In genomic region chr5:31931637-31932036, GRCm38 (mm10) we compare ENCODE assay signal across 24 mouse cellular contexts.
A peak's percentile ranks its signal among the peaks of the same experiment; 100 is the strongest.
DNase-seq lines count a peak whose midpoint lies in the region; ATAC-seq and TF ChIP-seq lines count a peak whose summit lies in the region.
"Had no signal": no experiment of that assay in that cellular context is flagged by ENCODE, and none has a peak within 500 bp of the region (broad histone marks: within the 10 kb centered on the region; RNA-seq: fewer than 3 reads in every experiment).

No protein-coding gene starts in this region.

- ATAC-seq in lung, embryonic 15.5 days (ENCODE audit: borderline replicate concordance, extremely low read depth, low FRiP score, low TSS enrichment): no peak
- ATAC-seq in limb, embryonic 15.5 days (ENCODE audit: insufficient number of reproducible peaks, low FRiP score, low TSS enrichment, low read depth): no peak
- no peak for ATAC-seq in stomach, postnatal 0 days (ENCODE audit: low FRiP score, low TSS enrichment)
- ATAC-seq: CD4-positive, CD25-positive, alpha-beta regulatory T cell, adult 4 months; forebrain, embryonic 16.5 days; hindbrain, embryonic 16.5 days; intestine, embryonic 15.5 days had no signal

- WGBS in heart, embryonic 10.5 days: 92% methylated on average over 1 of the region's 1 CpGs
- 70% methylated on average over 1 of the region's 1 CpGs for WGBS in lung, embryonic 15.5 days
- 75% methylated on average over 1 of the region's 1 CpGs for WGBS in lung, adult 2 months
- WGBS in limb, embryonic 15.5 days: 58% methylated on average over 1 of the region's 1 CpGs
- WGBS in stomach, postnatal 0 days: 85% methylated on average over 1 of the region's 1 CpGs

- H3K36me3 ChIP-seq in heart, embryonic 10.5 days: no peaks in the 10 kb centered on the region
- H3K36me3 ChIP-seq in lung, embryonic 15.5 days: no peaks in the 10 kb centered on the region
- no peaks in the 10 kb centered on the region for H3K36me3 ChIP-seq in limb, embryonic 15.5 days
- H3K36me3 ChIP-seq in stomach, postnatal 0 days (ENCODE audit: control insufficient read depth, insufficient read depth, low read length): no peaks in the 10 kb centered on the region
- H3K36me3 ChIP-seq: hindbrain, embryonic 10.5 days; intestine, embryonic 15.5 days; liver, embryonic 15.5 days; midbrain, embryonic 12.5 days; neural tube, embryonic 15.5 days had no signal

- DNase-seq in heart, embryonic 10.5 days (ENCODE audit: low spot score): no peak
- no peak for DNase-seq in heart, postnatal 36 days
- DNase-seq in lung, adult 2 months: no peak
- DNase-seq in stomach, postnatal 0 days (ENCODE audit: low spot score): no peak
- DNase-seq in adrenal gland, adult 8-10 months: no peak
- DNase-seq: adrenal gland, postnatal 36 days; cerebellum, postnatal 10 days; gastrocnemius, postnatal 25 days; heart, adult 18-20 months; kidney, adult 9 months; kidney, postnatal 25 days; liver; right cerebral cortex, adult 18-20 months; right cerebral cortex, postnatal 4 days had no signal

- peaks cover 32% of the 10 kb centered on the region; the same call in 1 of the 2 replicates for H3K4me1 ChIP-seq in heart, embryonic 10.5 days
- H3K4me1 ChIP-seq in lung, embryonic 15.5 days: peaks cover 19% of the 10 kb centered on the region
- H3K4me1 ChIP-seq in lung, adult 2 months (ENCODE audit: control insufficient read depth, insufficient read depth, low read length): peaks cover 3% of the 10 kb centered on the region; the same call in 1 of the 2 replicates
- H3K4me1 ChIP-seq in limb, embryonic 15.5 days: peaks cover 17% of the 10 kb centered on the region
- 0 out of 2 replicates have a peak, but pooled peaks cover 5% of the 10 kb centered on the region for H3K4me1 ChIP-seq in stomach, postnatal 0 days (replicated peaks; ENCODE audit: control insufficient read depth, insufficient read depth)
- H3K4me1 ChIP-seq: liver, embryonic 15.5 days; midbrain, embryonic 12.5 days had no signal

- H3K27me3 ChIP-seq in heart, embryonic 10.5 days (ENCODE audit: insufficient read depth, poor library complexity, severe bottlenecking): no peaks in the 10 kb centered on the region
- H3K27me3 ChIP-seq in lung, embryonic 15.5 days: no peaks in the 10 kb centered on the region
- H3K27me3 ChIP-seq in limb, embryonic 15.5 days: no peaks in the 10 kb centered on the region
- no peaks in the 10 kb centered on the region for H3K27me3 ChIP-seq in stomach, postnatal 0 days (ENCODE audit: control insufficient read depth, insufficient read depth, low read length)
- H3K27me3 ChIP-seq: intestine, embryonic 15.5 days; liver, embryonic 15.5 days; midbrain, embryonic 12.5 days; neural tube, embryonic 15.5 days had no signal

- H3K4me3 ChIP-seq in heart, embryonic 10.5 days: no peak overlapping the region
- H3K4me3 ChIP-seq in lung, embryonic 15.5 days: no peak overlapping the region
- no peak overlapping the region for H3K4me3 ChIP-seq in lung, adult 2 months (replicated peaks; ENCODE audit: extremely low read depth, low read depth, low read length)
- H3K4me3 ChIP-seq in limb, embryonic 15.5 days: no peak overlapping the region
- H3K4me3 ChIP-seq in stomach, postnatal 0 days (ENCODE audit: low read depth, low read length): no peak overlapping the region
- H3K4me3 ChIP-seq: hindbrain, embryonic 10.5 days; intestine, embryonic 15.5 days; liver, embryonic 15.5 days; midbrain, embryonic 12.5 days; neural tube, embryonic 15.5 days had no signal

- H3K27ac ChIP-seq in heart, embryonic 10.5 days: peak overlapping the region; percentile 49; the same call in 1 of the 2 replicates
- peak overlapping the region; percentile 32 for H3K27ac ChIP-seq in lung, embryonic 15.5 days
- H3K27ac ChIP-seq in limb, embryonic 15.5 days: peak overlapping the region; percentile 63
- H3K27ac ChIP-seq in stomach, postnatal 0 days (replicated peaks): peak overlapping the region; percentile 76
- H3K27ac ChIP-seq: hindbrain, embryonic 10.5 days; intestine, embryonic 15.5 days; liver, embryonic 15.5 days; midbrain, embryonic 12.5 days; neural tube, embryonic 15.5 days had no signal

- H3K9ac ChIP-seq in lung, embryonic 15.5 days: no peak overlapping the region
- no peak overlapping the region for H3K9ac ChIP-seq in limb, embryonic 15.5 days
- no peak overlapping the region for H3K9ac ChIP-seq in stomach, postnatal 0 days (ENCODE audit: low read length)
- H3K9ac ChIP-seq: intestine, embryonic 15.5 days; liver, embryonic 15.5 days; midbrain, embryonic 12.5 days; neural tube, embryonic 15.5 days had no signal

- TF ChIP-seq CTCF in lung, adult 2 months (IDR thresholded peaks at IDR 0.05; ENCODE audit: insufficient read depth, low read length): no peak
- no peak for TF ChIP-seq CTCF in stomach, postnatal 0 days (IDR thresholded peaks at IDR 0.05; ENCODE audit: low read depth)

- TF ChIP-seq POLR2A in lung, adult 2 months (IDR thresholded peaks at IDR 0.05; ENCODE audit: borderline replicate concordance, extremely low read depth, low read depth, low read length): no peak

- intact Hi-C loops in heart, postnatal 36 days (cut with DNase I): no loop called here

- H3K9me3 ChIP-seq in heart, embryonic 10.5 days: no peaks in the 10 kb centered on the region
- H3K9me3 ChIP-seq in lung, embryonic 15.5 days: 0 out of 2 replicates have a peak, but pooled peaks cover under 1% of the 10 kb centered on the region
- H3K9me3 ChIP-seq in limb, embryonic 15.5 days: no peaks in the 10 kb centered on the region
- H3K9me3 ChIP-seq in stomach, postnatal 0 days (ENCODE audit: control insufficient read depth, low read length): no peaks in the 10 kb centered on the region
- H3K9me3 ChIP-seq: intestine, embryonic 15.5 days; liver, embryonic 15.5 days; midbrain, embryonic 12.5 days; neural tube, embryonic 15.5 days had no signal

- no peak overlapping the region for H3K4me2 ChIP-seq in lung, embryonic 15.5 days
- H3K4me2 ChIP-seq in limb, embryonic 15.5 days: no peak overlapping the region
- no peak overlapping the region for H3K4me2 ChIP-seq in stomach, postnatal 0 days (replicated peaks; ENCODE audit: low read depth)
- H3K4me2 ChIP-seq: intestine, embryonic 15.5 days; liver, embryonic 15.5 days; midbrain, embryonic 12.5 days; neural tube, embryonic 15.5 days had no signal

- no peak for TF ChIP-seq EP300 in stomach, postnatal 0 days (optimal IDR thresholded peaks at IDR 0.05)
